Mouse (Mus musculus): ENCODE measurements around the gene Chpf2. TPM values are rescaled to one million over a fixed set of nuclear protein-coding genes. Genes with fewer than 3 reads are reported as not detected.

Chpf2 gene
- total RNA-seq, 2 experiments from 2014 or later: 7.8 to 9.7 TPM

GRCm38 (mm10) chr5:24589511-24590500 is 3.3 kb downstream of the Chpf2 start:
- DNase-seq (ENCODE audit: low spot score): no peak
- intact Hi-C loops (cut with DNase I): no loop called here

GRCm38 (mm10) chr5:24591268-24591721 is 4.8 kb downstream of the Chpf2 start:
- intact Hi-C loops (cut with DNase I): no loop called here
- DNase-seq (ENCODE audit: low spot score): no peak

GRCm38 (mm10) chr5:24591796-24592470 is 5.4 kb downstream of the Chpf2 start:
- no peak for DNase-seq (ENCODE audit: low spot score)
- intact Hi-C loops (cut with DNase I): no loop called here

- intact Hi-C loops (cut with DNase I): no loop called here
- DNase-seq (ENCODE audit: low spot score): no peak
These were observed 6.1 kb downstream of the Chpf2 start for GRCm38 (mm10) chr5:24592471-24593160.

- intact Hi-C loops (cut with DNase I): no loop called here
- DNase-seq (ENCODE audit: low spot score): no peak
These were observed 6.7 kb downstream of the Chpf2 start for GRCm38 (mm10) chr5:24593230-24593629.

- intact Hi-C loops (cut with DNase I): no loop called here
- no peak for DNase-seq (ENCODE audit: low spot score)
These were observed 7.4 kb downstream of the Chpf2 start for GRCm38 (mm10) chr5:24593928-24594327.

GRCm38 (mm10) chr5:24594346-24594745 is 7.8 kb downstream of the Chpf2 start:
- DNase-seq (ENCODE audit: low spot score): no peak
- intact Hi-C loops (cut with DNase I): no loop called here

- no peak for DNase-seq (ENCODE audit: low spot score)
- intact Hi-C loops (cut with DNase I): loop anchor here (5.0 kb wide), 2 partner anchors 63 to 83 kb away; no protein-coding TSS in a partner anchor
These were observed 8.7 kb downstream of the Chpf2 start for GRCm38 (mm10) chr5:24595261-24595660.

- DNase-seq (ENCODE audit: low spot score): no peak
- intact Hi-C loops (cut with DNase I): loop anchor here (5.0 kb wide), 2 partner anchors 64 to 84 kb away; no protein-coding TSS in a partner anchor
These were observed 9.3 kb downstream of the Chpf2 start for GRCm38 (mm10) chr5:24595786-24596380.

- intact Hi-C loops (cut with DNase I): loop anchor here (5.0 kb wide), 2 partner anchors 64 to 84 kb away; no protein-coding TSS in a partner anchor
- DNase-seq (ENCODE audit: low spot score): peak; percentile 33
These were observed 10.1 kb downstream of the Chpf2 start for GRCm38 (mm10) chr5:24596519-24597171.

GRCm38 (mm10) chr5:24597221-24597728 is 10.7 kb downstream of the Chpf2 start:
- DNase-seq (ENCODE audit: low spot score): peak; percentile 48
- intact Hi-C loops (cut with DNase I): loop anchor here (5.0 kb wide), 2 partner anchors 65 to 85 kb away; no protein-coding TSS in a partner anchor

GRCm38 (mm10) chr5:24597901-24598569 is 11.5 kb downstream of the Chpf2 start:
- intact Hi-C loops (cut with DNase I): loop anchor here (5.0 kb wide), 2 partner anchors 66 to 86 kb away; no protein-coding TSS in a partner anchor

GRCm38 (mm10) chr5:24598570-24599006 is 12.0 kb downstream of the Chpf2 start:
- peak; percentile 28 for DNase-seq (ENCODE audit: low spot score)

More at GRCm38 (mm10) chr5:24597901-24598569, 11.5 kb downstream of the Chpf2 start:
- DNase-seq (ENCODE audit: low spot score): no peak

GRCm38 (mm10) chr5:24599137-24599536 is 12.6 kb downstream of the Chpf2 start:
- intact Hi-C loops (cut with DNase I): loop anchor here (5.0 kb wide), 2 partner anchors 67 to 87 kb away; no protein-coding TSS in a partner anchor
- no peak for DNase-seq (ENCODE audit: low spot score)

More at GRCm38 (mm10) chr5:24598570-24599006, 12.0 kb downstream of the Chpf2 start:
- intact Hi-C loops (cut with DNase I): loop anchor here (5.0 kb wide), 2 partner anchors 66 to 86 kb away; no protein-coding TSS in a partner anchor

GRCm38 (mm10) chr5:24600236-24600635 is 13.7 kb downstream of the Chpf2 start:
- intact Hi-C loops (cut with DNase I): no loop called here
- DNase-seq (ENCODE audit: low spot score): no peak

GRCm38 (mm10) chr5:24601071-24601835 is 14.7 kb downstream of the Chpf2 start:
- intact Hi-C loops (cut with DNase I): no loop called here
- DNase-seq (ENCODE audit: low spot score): no peak
